8 mouse cellular contexts compared by ENCODE assay signal in genomic region chr16:93543704-93544103, GRCm38 (mm10).
DNase-seq lines count a peak whose midpoint lies in the region; ATAC-seq and TF ChIP-seq lines count a peak whose summit lies in the region.

No protein-coding gene starts in this region.

- peak in 1 of 2 experiments; percentile 15 for DNase-seq in heart, adult 2 months
- peak; percentile 90 for DNase-seq in brain, adult 2 months (ENCODE audit: low read depth, low spot score)
- DNase-seq in layer of hippocampus, postnatal 14 days (ENCODE audit: low spot score in 2 of 2): peak; percentile 64 to 90
- peak; percentile 36 to 60 for DNase-seq in right cerebral cortex, postnatal 36 days (ENCODE audit: low spot score in 2 of 2)

- no peaks in the 10 kb centered on the region for H3K9me3 ChIP-seq in heart, embryonic 11.5 days (replicated peaks; ENCODE audit: control insufficient read depth, low read length)
- no peaks in the 10 kb centered on the region for H3K9me3 ChIP-seq in hindbrain, embryonic 12.5 days (replicated peaks)

- TF ChIP-seq POLR2A in heart, adult 2 months (IDR thresholded peaks at IDR 0.05; ENCODE audit: insufficient read depth, low read depth, low read length): no peak

- no peak overlapping the region for H3K27ac ChIP-seq in heart, adult 2 months
- no peak overlapping the region for H3K27ac ChIP-seq in heart, embryonic 11.5 days (ENCODE audit: low read depth, low read length)
- no peak overlapping the region for H3K27ac ChIP-seq in hindbrain, embryonic 12.5 days

- intact Hi-C loops in heart, adult 2 months (cut with DNase I): loop anchor here (1.0 to 5.0 kb wide), 3 partner anchors 846 to 1021 kb away; no protein-coding TSS in a partner anchor

- no peaks in the 10 kb centered on the region for H3K4me1 ChIP-seq in heart, adult 2 months (ENCODE audit: control insufficient read depth, insufficient read depth, low read length)
- H3K4me1 ChIP-seq in heart, embryonic 11.5 days (ENCODE audit: control insufficient read depth, insufficient read depth, low read length): no peaks in the 10 kb centered on the region
- H3K4me1 ChIP-seq in hindbrain, embryonic 12.5 days: no peaks in the 10 kb centered on the region

- no peaks in the 10 kb centered on the region for H3K36me3 ChIP-seq in heart, adult 2 months (ENCODE audit: control insufficient read depth, insufficient read depth, low read length)
- H3K36me3 ChIP-seq in heart, embryonic 11.5 days (ENCODE audit: control insufficient read depth, insufficient read depth, low read length): no peaks in the 10 kb centered on the region
- no peaks in the 10 kb centered on the region for H3K36me3 ChIP-seq in hindbrain, embryonic 12.5 days

- no peaks in the 10 kb centered on the region for H3K27me3 ChIP-seq in heart, adult 2 months (ENCODE audit: control insufficient read depth, insufficient read depth, low read length)
- no peaks in the 10 kb centered on the region for H3K27me3 ChIP-seq in heart, embryonic 11.5 days (ENCODE audit: control insufficient read depth, insufficient read depth, low read length)
- no peaks in the 10 kb centered on the region for H3K27me3 ChIP-seq in hindbrain, embryonic 12.5 days

- TF ChIP-seq EP300 in heart, adult 2 months (IDR thresholded peaks at IDR 0.05; ENCODE audit: insufficient read depth, low read depth, low read length): no peak

- 2% methylated on average over 8 of the region's 8 CpGs for WGBS in heart, adult 2 months
- WGBS in heart, embryonic 11.5 days (ENCODE audit: insufficient replicate concordance): 3% methylated on average over 8 of the region's 8 CpGs
- WGBS in hindbrain, embryonic 12.5 days: 5% methylated on average over 8 of the region's 8 CpGs

- TF ChIP-seq CTCF in heart, adult 2 months (IDR thresholded peaks at IDR 0.05): peak; percentile 87

- no peak for ATAC-seq in heart, embryonic 11.5 days (replicated peaks; ENCODE audit: insufficient number of reproducible peaks, low FRiP score, low TSS enrichment)
- ATAC-seq in erythroblast, adult 5-6 weeks (replicated peaks; ENCODE audit: low FRiP score, poor library complexity, severe bottlenecking): peak; percentile 77
- peak; percentile 35; the same call in 1 of the 2 replicates for ATAC-seq in hindbrain, embryonic 12.5 days (ENCODE audit: low FRiP score)
- ATAC-seq in megakaryocyte, adult 5-6 weeks (ENCODE audit: poor library complexity, severe bottlenecking): peak; percentile 82

- no peak overlapping the region for H3K9ac ChIP-seq in heart, adult 2 months (ENCODE audit: low read depth, low read length)
- no peak overlapping the region for H3K9ac ChIP-seq in heart, embryonic 11.5 days (ENCODE audit: low read depth, low read length)
- no peak overlapping the region for H3K9ac ChIP-seq in hindbrain, embryonic 12.5 days

- H3K4me3 ChIP-seq in heart, adult 2 months: no peak overlapping the region
- no peak overlapping the region for H3K4me3 ChIP-seq in heart, embryonic 11.5 days (ENCODE audit: low read depth, low read length)
- no peak overlapping the region for H3K4me3 ChIP-seq in hindbrain, embryonic 12.5 days

- H3K4me2 ChIP-seq in heart, embryonic 11.5 days: no peak overlapping the region
- no peak overlapping the region for H3K4me2 ChIP-seq in hindbrain, embryonic 12.5 days (replicated peaks)

- H3K79me2 ChIP-seq in heart, adult 2 months (replicated peaks; ENCODE audit: control insufficient read depth, insufficient read depth, low read length): no peaks in the 10 kb centered on the region
